Mouse (Mus musculus): Measurements from ENCODE around the gene Yeats2.

GRCm38 (mm10) chr16:20140772-20141531 is at the start of gene Yeats2:
- TF ChIP-seq CTCF (IDR thresholded peaks at IDR 0.05; ENCODE audit: insufficient read depth, low read depth, low read length) (no peak), POLR2A (IDR thresholded peaks at IDR 0.05; ENCODE audit: insufficient read depth, low read depth, low read length) (peak; percentile 87)
